Mouse (Mus musculus) neural tube, embryonic 15.5 days (tissue): ENCODE measurements around the gene 4930435E12Rik. TPM values are rescaled to one million over a fixed set of nuclear protein-coding genes. Genes with fewer than 3 reads are reported as not detected.
"Not testable (repeated sequence)": the region's sequence is repeated elsewhere in the genome, so short reads cannot be mapped to it uniquely, and the experiment has no call there.

Source experiments
- ATAC-seq: fragments of 200-750 bp; cut with Nextera tagmentation; 2 replicates; pipeline ENCODE4 v1.8.0; 2017; ENCODE audit warnings: mild to moderate bottlenecking, moderate TSS enrichment, moderate library complexity; ENCODE audit not compliant: low FRiP score
- H3K27ac ChIP-seq: fragments of 300-500 bp; sonication (generic); replicated peaks from 2 replicates; pipeline ENCODE4 v1.5.1; 2015; ENCODE audit warnings: mild to moderate bottlenecking, inconsistent platforms
- H3K27me3 ChIP-seq: fragments of 300-500 bp; sonication (generic); replicated peaks from 2 replicates; pipeline ENCODE4 v1.6.1; 2015; ENCODE audit warnings: inconsistent platforms
- H3K36me3 ChIP-seq: fragments of 300-500 bp; sonication (generic); 2 replicates; pipeline ENCODE4 v1.6.1; 2015; ENCODE audit warnings: inconsistent platforms
- H3K4me1 ChIP-seq: fragments of 300-500 bp; sonication (generic); 2 replicates; pipeline ENCODE4 v1.6.1; 2015; ENCODE audit warnings: inconsistent platforms
- H3K4me2 ChIP-seq: fragments of 300-500 bp; sonication (generic); 2 replicates; pipeline ENCODE4 v1.6.1; 2015; ENCODE audit warnings: inconsistent platforms, mild to moderate bottlenecking, moderate library complexity
- H3K4me3 ChIP-seq: fragments of 300-500 bp; sonication (generic); replicated peaks from 2 replicates; pipeline ENCODE4 v1.5.1; 2015; ENCODE audit warnings: mild to moderate bottlenecking, inconsistent platforms
- H3K9ac ChIP-seq: fragments of 300-500 bp; sonication (generic); replicated peaks from 2 replicates; pipeline ENCODE4 v1.6.1; 2015; ENCODE audit warnings: mild to moderate bottlenecking, inconsistent platforms
- H3K9me3 ChIP-seq: fragments of 300-500 bp; sonication (generic); replicated peaks from 2 replicates; pipeline ENCODE4 v1.6.1; 2016; ENCODE audit warnings: inconsistent platforms
- WGBS: fragments of 180-500 bp; shearing (Covaris S2); methylation state at CpG from one replicate; pipeline ENCODE4 v1.1.7; 2015; ENCODE audit warnings: mixed read lengths; 5-methylcytosine and 5-hydroxymethylcytosine counted together
- polyA plus RNA-seq: library from polyadenylated mRNA; unstranded; fragments of >200 nt; fragmentation: Nextera tagmentation; extraction: Ambion mirVana; gene quantifications from 2 replicates; pipeline ENCODE4 v1.2.1, GENCODE M21; 2015

4930435E12Rik gene
- not detected in 2 replicates for polyA plus RNA-seq

DNA sequence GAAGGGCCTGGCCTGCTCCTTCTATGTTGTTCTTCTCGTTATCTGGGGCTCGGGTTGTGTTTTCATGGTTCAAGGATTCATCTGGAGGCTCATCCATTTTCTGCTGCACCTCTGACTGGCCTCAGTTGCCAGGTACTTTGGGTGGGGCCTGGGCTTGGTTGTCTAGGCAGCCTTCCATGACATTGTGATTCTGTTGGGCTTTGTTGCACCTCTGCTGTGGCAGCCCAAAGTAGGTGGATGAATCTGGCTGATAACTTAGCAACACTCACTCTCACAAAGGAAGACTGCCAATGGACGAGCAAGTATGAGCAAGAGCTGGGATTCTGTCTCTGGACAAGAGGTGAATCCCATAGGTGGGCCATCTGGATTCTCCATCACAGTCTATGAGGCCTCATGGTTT is at the start of gene 4930435E12Rik:
Gene 4930435E12Rik, minus strand, starts transcription at position 101 of the 400 bp plus-strand sequence.
- WGBS, result 91% methylated on average over 3 of the region's 3 CpGs
- ATAC-seq, result no peak

DNA sequence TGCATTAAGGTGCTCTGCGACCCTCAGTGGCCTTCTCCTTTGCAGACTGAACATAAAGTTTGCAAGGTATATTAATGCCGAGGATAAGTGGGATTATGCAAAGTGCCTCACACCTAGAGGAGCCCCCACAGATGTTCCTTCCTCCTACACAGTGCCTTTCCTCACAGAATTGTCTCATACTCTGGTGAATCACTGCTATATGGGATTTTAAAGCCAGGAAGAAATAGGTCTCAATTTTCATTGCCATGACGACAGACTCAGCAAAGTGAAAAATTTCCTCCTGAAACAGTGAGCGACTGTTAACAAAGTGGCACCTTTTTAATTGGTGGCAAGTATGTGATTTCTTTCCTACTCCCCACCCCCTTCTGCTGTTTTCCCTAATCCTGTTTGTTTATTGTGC is 45.9 kb upstream of the 4930435E12Rik start:
- no peaks in the 10 kb centered on the region for H3K27me3 ChIP-seq
- H3K27ac ChIP-seq, result no peak overlapping the region
- H3K9me3 ChIP-seq, result no peaks in the 10 kb centered on the region
- H3K4me2 ChIP-seq, result no peak overlapping the region
- no peaks in the 10 kb centered on the region for H3K36me3 ChIP-seq
- no peaks in the 10 kb centered on the region for H3K4me1 ChIP-seq
- no peak overlapping the region for H3K4me3 ChIP-seq
- ATAC-seq, result no peak
- 48% methylated on average over 4 of the region's 4 CpGs for WGBS
- no peak overlapping the region for H3K9ac ChIP-seq

More for the DNA sequence above, at the start of gene 4930435E12Rik:
- H3K4me2 ChIP-seq, result no peak within 1 kb of the TSS
- no peak within 1 kb of the TSS for H3K4me3 ChIP-seq
- no peaks in the 10 kb centered on the region for H3K27me3 ChIP-seq
- no peaks in the 10 kb centered on the region for H3K36me3 ChIP-seq
- no peak within 1 kb of the TSS for H3K27ac ChIP-seq
- H3K9me3 ChIP-seq, result no peaks in the 10 kb centered on the region
- H3K4me1 ChIP-seq, result no peaks in the 10 kb centered on the region
- no peak within 1 kb of the TSS for H3K9ac ChIP-seq

DNA sequence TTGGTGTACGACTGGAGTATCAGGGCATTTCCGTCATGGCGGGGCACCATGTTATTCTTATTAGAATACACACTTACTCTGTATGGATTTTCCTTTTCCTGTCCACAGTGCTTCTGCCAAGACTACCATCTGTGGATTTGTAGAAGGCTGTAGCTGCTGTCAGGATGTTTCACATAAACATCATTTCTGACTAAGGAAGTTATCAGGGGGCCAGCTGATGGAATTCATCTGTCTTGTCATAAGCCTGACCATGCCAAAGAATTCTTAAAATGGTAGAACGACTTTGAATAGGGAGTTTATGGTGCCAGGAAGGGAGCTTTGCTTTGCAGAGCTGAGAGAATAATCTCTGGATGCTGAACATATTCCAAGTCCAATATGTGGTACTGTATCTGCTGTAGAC is 44.7 kb upstream of the 4930435E12Rik start:
- Histone ChIP-seq H3K36me3 (no peaks in the 10 kb centered on the region), H3K9ac (no peak overlapping the region), H3K27ac (no peak overlapping the region), H3K4me1 (no peaks in the 10 kb centered on the region), H3K9me3 (no peaks in the 10 kb centered on the region), H3K27me3 (no peaks in the 10 kb centered on the region), H3K4me2 (no peak overlapping the region), H3K4me3 (no peak overlapping the region)
- 90% methylated on average over 4 of the region's 4 CpGs for WGBS
- ATAC-seq, result no peak

DNA sequence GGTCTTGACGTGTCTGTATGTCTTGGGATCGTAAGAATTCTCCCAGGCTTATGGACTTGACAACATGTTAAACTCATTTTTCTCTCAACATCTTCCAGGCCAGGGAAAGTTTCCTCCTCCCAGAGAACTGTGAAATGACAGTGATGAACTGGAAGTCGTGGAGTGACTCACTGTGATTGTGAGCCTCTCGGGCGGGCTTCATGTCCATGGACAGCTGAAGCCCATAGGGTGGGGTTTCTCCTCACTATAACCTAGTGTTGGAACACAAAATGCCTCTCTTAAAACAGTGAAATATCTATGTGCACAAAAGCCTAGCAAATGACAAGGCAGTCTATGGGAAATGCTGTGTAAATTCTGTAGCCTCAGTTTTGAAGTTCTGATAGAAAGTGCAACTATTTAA is 35.8 kb upstream of the 4930435E12Rik start:
- no peak for ATAC-seq
- 0 out of 2 replicates have a peak, but pooled peaks cover 3% of the 10 kb centered on the region for H3K9me3 ChIP-seq
- H3K4me1 ChIP-seq, result no peaks in the 10 kb centered on the region
- no peak overlapping the region for H3K4me2 ChIP-seq
- no peaks in the 10 kb centered on the region for H3K27me3 ChIP-seq
- no peak overlapping the region for H3K9ac ChIP-seq
- no peak overlapping the region for H3K4me3 ChIP-seq
- WGBS, result 88% methylated on average over 5 of the region's 5 CpGs
- H3K36me3 ChIP-seq, result no peaks in the 10 kb centered on the region
- no peak overlapping the region for H3K27ac ChIP-seq

DNA sequence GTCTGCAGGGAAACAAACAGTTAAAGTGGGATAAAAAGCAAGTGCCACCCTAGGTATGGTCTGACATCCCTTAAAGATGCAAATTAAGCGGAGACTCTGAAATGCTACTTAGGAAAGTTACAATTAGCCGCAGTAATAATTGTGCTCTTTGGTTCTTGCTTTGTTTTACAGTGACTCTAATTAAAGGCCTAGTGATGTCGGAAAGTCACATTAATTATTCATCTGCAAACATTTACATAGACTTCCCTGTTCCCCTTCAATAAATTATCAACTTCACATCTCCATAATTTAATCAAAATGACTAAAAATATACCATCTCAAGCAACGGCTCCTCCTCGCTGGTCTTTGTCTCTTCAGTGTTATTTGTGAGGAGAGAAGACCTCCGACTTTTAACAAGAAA is 32.0 kb upstream of the 4930435E12Rik start:
- no peak for ATAC-seq
- H3K4me3 ChIP-seq, result no peak overlapping the region
- H3K27me3 ChIP-seq, result no peaks in the 10 kb centered on the region
- H3K4me1 ChIP-seq, result no peaks in the 10 kb centered on the region
- no peaks in the 10 kb centered on the region for H3K9me3 ChIP-seq
- no peaks in the 10 kb centered on the region for H3K36me3 ChIP-seq
- H3K9ac ChIP-seq, result no peak overlapping the region
- H3K27ac ChIP-seq, result no peak overlapping the region
- H3K4me2 ChIP-seq, result no peak overlapping the region
- 40% methylated on average over 6 of the region's 6 CpGs for WGBS

DNA sequence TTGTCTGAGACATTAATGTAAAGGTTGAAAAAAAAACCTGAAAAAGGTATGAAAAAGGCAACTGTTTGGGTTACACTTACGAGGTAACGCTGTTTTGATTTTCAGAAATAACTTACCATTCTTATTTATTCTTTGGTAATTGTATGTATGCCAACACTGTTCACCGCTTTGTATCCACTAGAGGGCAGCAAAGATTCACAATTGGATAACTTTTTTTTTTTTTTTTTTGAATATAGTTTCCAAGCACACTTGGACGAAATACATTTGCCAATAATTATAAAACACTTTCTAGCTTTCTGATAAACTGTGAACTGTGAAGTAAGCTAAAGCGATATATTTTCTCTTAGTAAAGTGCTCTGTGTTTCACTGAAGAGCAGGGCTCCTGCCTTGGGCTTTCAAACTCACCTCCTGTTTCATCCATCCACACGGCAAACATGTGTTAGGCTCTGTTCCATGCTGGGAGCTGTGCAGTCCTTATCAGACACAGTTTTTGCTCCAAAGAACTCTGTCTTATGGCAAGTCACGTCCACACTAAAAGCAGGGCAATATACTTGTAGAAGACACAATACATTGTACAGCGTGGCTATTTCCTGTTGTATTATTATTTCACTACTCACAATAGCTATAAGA is 29.7 kb upstream of the 4930435E12Rik start:
- Histone ChIP-seq H3K9ac (no peak overlapping the region), H3K4me2 (peak overlapping the region; percentile 33; the same call in 1 of the 2 replicates), H3K9me3 (no peaks in the 10 kb centered on the region), H3K4me3 (no peak overlapping the region), H3K4me1 (no peaks in the 10 kb centered on the region), H3K27me3 (no peaks in the 10 kb centered on the region), H3K36me3 (no peaks in the 10 kb centered on the region), H3K27ac (no peak overlapping the region)
- 34% methylated on average over 8 of the region's 8 CpGs for WGBS
- no peak for ATAC-seq

DNA sequence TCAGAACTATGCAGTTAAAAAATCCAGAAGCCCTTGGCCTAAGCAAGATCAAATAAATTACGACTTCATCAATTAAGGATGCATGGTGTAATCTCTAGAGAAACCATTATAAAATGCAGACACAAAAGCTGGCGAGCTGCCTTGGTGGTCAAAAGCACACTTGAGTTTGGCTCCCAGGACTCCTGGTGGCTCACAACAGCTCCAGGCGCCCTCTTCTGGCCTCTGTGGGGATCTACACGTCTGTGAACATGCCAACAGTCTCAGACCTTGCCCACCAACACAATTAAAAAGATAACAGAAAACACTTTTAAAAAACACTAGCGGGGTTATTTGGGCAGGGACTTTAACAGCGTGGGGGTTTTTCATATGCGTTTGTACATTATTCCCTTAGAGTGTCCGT is 16.0 kb downstream of the 4930435E12Rik start:
- 28% methylated on average over 8 of the region's 8 CpGs for WGBS

DNA sequence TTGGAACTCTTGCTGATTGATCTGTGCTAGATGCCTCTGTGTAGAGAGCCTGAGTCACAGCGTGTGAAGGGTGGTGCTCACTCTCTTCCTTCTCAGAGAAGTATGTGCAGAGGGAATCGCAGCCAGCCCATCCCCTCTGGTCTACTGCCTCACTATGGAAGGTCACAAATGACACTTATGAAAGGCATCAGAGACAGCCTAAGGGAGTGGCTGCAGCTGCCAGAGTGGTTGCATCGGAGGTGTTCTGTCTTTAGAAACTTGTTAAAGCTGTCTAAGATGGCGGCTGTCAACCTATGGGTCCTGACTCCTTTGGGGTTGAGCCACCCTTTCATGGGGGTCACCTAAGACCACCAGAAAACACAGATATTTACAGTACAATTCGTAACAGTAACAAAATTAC is 18.4 kb downstream of the 4930435E12Rik start:
- Histone ChIP-seq H3K9me3 (no peaks in the 10 kb centered on the region), H3K4me1 (no peaks in the 10 kb centered on the region), H3K27me3 (no peaks in the 10 kb centered on the region), H3K9ac (no peak overlapping the region), H3K27ac (no peak overlapping the region), H3K36me3 (no peaks in the 10 kb centered on the region), H3K4me3 (no peak overlapping the region), H3K4me2 (no peak overlapping the region)
- ATAC-seq, result no peak
- 85% methylated on average over 5 of the region's 5 CpGs for WGBS

More for the DNA sequence above, 16.0 kb downstream of the 4930435E12Rik start:
- peaks cover 6% of the 10 kb centered on the region for H3K4me1 ChIP-seq
- no peak for ATAC-seq
- no peaks in the 10 kb centered on the region for H3K27me3 ChIP-seq
- H3K9me3 ChIP-seq, result no peaks in the 10 kb centered on the region
- no peak overlapping the region for H3K4me2 ChIP-seq
- H3K4me3 ChIP-seq, result no peak overlapping the region
- H3K36me3 ChIP-seq, result no peaks in the 10 kb centered on the region
- H3K9ac ChIP-seq, result no peak overlapping the region
- no peak overlapping the region for H3K27ac ChIP-seq

DNA sequence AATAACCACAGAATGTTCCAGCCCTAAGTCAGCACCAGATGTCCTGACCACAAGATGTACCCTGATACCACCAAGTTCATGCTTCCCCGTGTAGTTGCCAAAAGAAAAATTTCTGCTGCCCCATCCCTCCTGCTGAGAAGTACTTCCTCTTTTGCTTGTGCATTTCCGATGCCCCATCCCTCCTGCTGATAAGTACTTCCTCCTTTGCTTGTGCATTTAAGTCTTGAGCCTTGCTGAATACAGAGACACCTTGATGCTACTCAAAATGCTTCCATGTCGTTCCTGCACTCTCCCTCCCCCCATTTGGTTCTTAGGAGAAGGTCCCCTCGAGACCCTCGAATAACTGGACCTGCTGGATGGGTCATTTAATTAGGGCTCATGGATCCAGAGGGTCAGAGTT is 20.8 kb downstream of the 4930435E12Rik start:
- not testable (repeated sequence) for ATAC-seq, H3K9me3 ChIP-seq, H3K27ac ChIP-seq, H3K4me3 ChIP-seq, H3K36me3 ChIP-seq, H3K9ac ChIP-seq, H3K4me1 ChIP-seq, H3K4me2 ChIP-seq, H3K27me3 ChIP-seq
- 88% methylated on average over 5 of the region's 5 CpGs for WGBS

DNA sequence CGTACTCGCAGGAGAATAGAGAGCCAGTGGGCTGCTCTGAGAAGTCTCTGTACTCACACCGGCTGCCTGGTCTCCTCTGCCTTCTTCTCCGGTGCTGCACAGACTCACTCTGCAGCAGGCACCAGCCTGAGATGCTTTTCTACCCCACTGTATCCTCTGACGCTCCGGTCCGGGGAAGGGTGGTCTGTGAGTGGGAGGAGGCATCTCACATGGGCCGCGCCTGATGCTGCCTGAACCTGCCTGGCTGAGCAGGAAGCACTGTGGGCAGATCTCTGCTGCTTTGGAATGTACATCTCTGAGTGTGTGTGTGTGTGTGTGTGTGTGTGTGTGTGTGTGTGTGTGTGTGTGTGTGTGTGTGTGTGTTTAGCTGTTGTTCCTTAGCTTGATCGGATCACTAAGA is 28.5 kb downstream of the 4930435E12Rik start, which contains the start of gene Upk1b:
Gene Upk1b, minus strand, starts transcription at position 238 of the 400 bp plus-strand sequence.
- no peaks in the 10 kb centered on the region for H3K4me1 ChIP-seq
- H3K27me3 ChIP-seq, result no peaks in the 10 kb centered on the region
- no peak within 1 kb of the TSS for H3K27ac ChIP-seq
- no peaks in the 10 kb centered on the region for H3K36me3 ChIP-seq
- H3K4me3 ChIP-seq, result no peak within 1 kb of the TSS
- H3K4me2 ChIP-seq, result no peak within 1 kb of the TSS
- WGBS, result 60% methylated on average over 10 of the region's 10 CpGs
- ATAC-seq, result no peak
- no peaks in the 10 kb centered on the region for H3K9me3 ChIP-seq
- H3K9ac ChIP-seq, result no peak within 1 kb of the TSS

DNA sequence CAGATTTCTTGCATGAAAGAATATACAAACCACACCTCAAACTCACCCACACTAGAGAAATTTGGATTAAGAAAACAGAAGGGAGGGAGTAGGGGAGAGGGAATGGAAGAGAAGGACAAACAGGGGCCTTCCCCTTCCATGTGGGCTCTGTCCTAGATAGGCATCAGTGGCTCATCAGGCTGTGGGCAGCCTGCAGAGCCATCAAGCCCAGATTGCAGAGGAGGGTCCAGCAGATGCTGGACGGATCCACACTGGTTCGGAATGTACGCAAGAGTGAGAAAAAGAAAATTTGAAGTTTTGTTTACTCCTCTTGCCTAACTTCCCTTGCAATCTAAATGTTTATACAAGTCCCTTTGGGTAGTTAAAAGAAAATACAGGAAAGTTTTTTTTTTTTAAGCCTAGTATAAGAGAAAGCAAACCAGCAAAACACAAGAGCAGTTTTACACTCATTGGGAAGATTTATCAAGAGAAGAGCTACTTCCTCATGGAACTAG is 29.5 kb downstream of the 4930435E12Rik start:
- Histone ChIP-seq H3K9ac (no peak overlapping the region), H3K9me3 (no peaks in the 10 kb centered on the region), H3K4me2 (no peak overlapping the region), H3K36me3 (no peaks in the 10 kb centered on the region), H3K27me3 (no peaks in the 10 kb centered on the region), H3K4me3 (no peak overlapping the region), H3K4me1 (no peaks in the 10 kb centered on the region), H3K27ac (no peak overlapping the region)
- 83% methylated on average over 3 of the region's 3 CpGs for WGBS
- no peak for ATAC-seq

DNA sequence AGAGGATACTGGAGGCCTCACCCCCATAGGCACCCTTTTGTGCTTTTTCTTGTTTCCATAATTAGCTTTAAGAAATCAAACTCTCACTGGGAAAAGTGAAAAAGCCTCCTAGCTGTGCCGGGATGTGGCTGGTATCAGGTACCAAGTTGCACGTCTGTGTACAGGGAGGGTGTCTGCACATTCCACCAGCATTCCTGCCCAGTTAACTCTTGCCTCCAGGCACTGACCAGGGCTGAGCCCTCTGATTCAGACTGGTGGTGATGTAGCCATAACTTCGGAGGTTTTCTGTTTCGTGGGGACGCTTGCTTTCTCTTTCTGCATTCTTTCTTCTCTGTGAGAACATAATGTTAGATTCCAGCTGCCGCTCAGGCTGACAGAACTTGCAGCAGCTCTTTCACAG is 35.4 kb downstream of the 4930435E12Rik start:
- Histone ChIP-seq H3K4me2 (no peak overlapping the region), H3K36me3 (no peaks in the 10 kb centered on the region), H3K9me3 (no peaks in the 10 kb centered on the region), H3K27ac (no peak overlapping the region), H3K4me3 (no peak overlapping the region), H3K9ac (no peak overlapping the region), H3K4me1 (no peaks in the 10 kb centered on the region), H3K27me3 (no peaks in the 10 kb centered on the region)
- ATAC-seq, result no peak
- WGBS, result 85% methylated on average over 6 of the region's 6 CpGs
